In the genomic region with DNA sequence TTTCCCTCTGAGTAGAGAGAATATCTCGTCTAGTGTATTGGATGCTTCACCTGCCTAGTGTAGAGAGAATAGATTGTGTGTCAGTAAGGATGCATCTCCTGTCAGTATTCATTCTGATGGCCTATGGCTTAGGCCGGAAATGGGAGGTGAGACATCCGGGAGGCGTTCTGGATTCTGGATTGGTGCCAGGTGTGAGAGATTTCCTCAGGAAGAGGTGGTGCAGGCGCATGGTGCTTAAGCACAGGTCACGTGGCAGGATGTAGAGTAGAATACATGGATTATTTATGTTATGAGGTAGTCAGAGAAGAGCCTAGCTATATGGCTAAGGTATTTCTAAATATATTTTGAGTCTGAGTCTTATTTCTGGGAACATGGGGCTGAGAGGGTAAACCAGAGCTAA, we compare ENCODE assay signal across 14 mouse cellular contexts. TPM values are rescaled to one million over a fixed set of nuclear protein-coding genes. Genes with fewer than 3 reads are reported as not detected.
DNase-seq lines count a peak whose midpoint lies in the region; ATAC-seq and TF ChIP-seq lines count a peak whose summit lies in the region.
"Had no signal": no experiment of that assay in that cellular context is flagged by ENCODE, and none has a peak within 500 bp of the region (broad histone marks: within the 10 kb centered on the region; RNA-seq: fewer than 3 reads in every experiment).

No protein-coding gene starts in this region.

- H3K27ac ChIP-seq in embryonic facial prominence, embryonic 14.5 days (replicated peaks; ENCODE audit: low read depth, low read length) = no peak overlapping the region
- H3K27ac ChIP-seq in embryonic facial prominence, embryonic 10.5 days (replicated peaks) = no peak overlapping the region
- no peak overlapping the region for H3K27ac ChIP-seq in lung, embryonic 14.5 days (ENCODE audit: low read depth)
- H3K27ac ChIP-seq in hindbrain, embryonic 14.5 days = no peak overlapping the region
- no peak overlapping the region for H3K27ac ChIP-seq in liver, embryonic 12.5 days
- H3K27ac ChIP-seq: neural tube, embryonic 13.5 days had no signal

- H3K4me3 ChIP-seq in embryonic facial prominence, embryonic 14.5 days (ENCODE audit: low read depth, low read length) = no peak overlapping the region
- H3K4me3 ChIP-seq in embryonic facial prominence, embryonic 10.5 days = no peak overlapping the region
- H3K4me3 ChIP-seq in lung, embryonic 14.5 days (ENCODE audit: low read depth, low read length) = no peak overlapping the region
- no peak overlapping the region for H3K4me3 ChIP-seq in hindbrain, embryonic 14.5 days (replicated peaks; ENCODE audit: low read length)
- H3K4me3 ChIP-seq in liver, embryonic 12.5 days = no peak overlapping the region
- H3K4me3 ChIP-seq: erythroblast, embryonic 14.5 days; neural tube, embryonic 13.5 days had no signal

- H3K9ac ChIP-seq in embryonic facial prominence, embryonic 14.5 days (ENCODE audit: low read depth, low read length) = no peak overlapping the region
- no peak overlapping the region for H3K9ac ChIP-seq in lung, embryonic 14.5 days
- H3K9ac ChIP-seq in hindbrain, embryonic 14.5 days = no peak overlapping the region
- H3K9ac ChIP-seq in liver, embryonic 12.5 days = no peak overlapping the region
- H3K9ac ChIP-seq: forebrain, postnatal 0 days; neural tube, embryonic 13.5 days had no signal

- 68% methylated on average over 6 of the region's 6 CpGs for WGBS in embryonic facial prominence, embryonic 14.5 days
- WGBS in embryonic facial prominence, embryonic 10.5 days = 88% methylated on average over 6 of the region's 6 CpGs
- WGBS in lung, embryonic 14.5 days = 40% methylated on average over 6 of the region's 6 CpGs
- WGBS in hindbrain, embryonic 14.5 days = 86% methylated on average over 6 of the region's 6 CpGs
- 74% methylated on average over 6 of the region's 6 CpGs for WGBS in liver, embryonic 12.5 days (ENCODE audit: insufficient replicate concordance)

- H3K9me3 ChIP-seq in embryonic facial prominence, embryonic 14.5 days (ENCODE audit: control insufficient read depth, low read length) = peaks cover 20% of the 10 kb centered on the region
- H3K9me3 ChIP-seq in embryonic facial prominence, embryonic 10.5 days = peaks cover 8% of the 10 kb centered on the region; the same call in 1 of the 2 replicates
- H3K9me3 ChIP-seq in lung, embryonic 14.5 days (ENCODE audit: low read depth, low read length) = peaks cover 6% of the 10 kb centered on the region; the same call in 1 of the 2 replicates
- H3K9me3 ChIP-seq in hindbrain, embryonic 14.5 days (ENCODE audit: control insufficient read depth, low read length) = peaks cover 10% of the 10 kb centered on the region; the same call in 1 of the 2 replicates
- no peaks in the 10 kb centered on the region for H3K9me3 ChIP-seq in liver, embryonic 12.5 days (replicated peaks)

- peak; percentile 29 for DNase-seq in embryonic facial prominence, embryonic 14.5 days (ENCODE audit: low spot score)
- DNase-seq in embryonic facial prominence, embryonic 10.5 days (ENCODE audit: low spot score) = no peak
- DNase-seq in adrenal gland, postnatal 36 days = peak; percentile 22 to 28
- DNase-seq in heart, adult 8-10 months (ENCODE audit: low spot score) = peak; percentile 19
- DNase-seq in lung, embryonic 14.5 days = peak; percentile 74
- no peak for DNase-seq in hindbrain, embryonic 14.5 days (ENCODE audit: low spot score)
- DNase-seq: embryo, embryonic 11 days; forebrain, postnatal 0 days; gastrocnemius, postnatal 14 days had no signal

- no peaks in the 10 kb centered on the region for H3K27me3 ChIP-seq in embryonic facial prominence, embryonic 14.5 days (replicated peaks; ENCODE audit: control insufficient read depth, insufficient read depth, low read length)
- no peaks in the 10 kb centered on the region for H3K27me3 ChIP-seq in embryonic facial prominence, embryonic 10.5 days (replicated peaks; ENCODE audit: low read depth, poor library complexity, severe bottlenecking)
- H3K27me3 ChIP-seq in lung, embryonic 14.5 days (ENCODE audit: insufficient read depth, low read length) = no peaks in the 10 kb centered on the region
- no peaks in the 10 kb centered on the region for H3K27me3 ChIP-seq in hindbrain, embryonic 14.5 days (ENCODE audit: control insufficient read depth, insufficient read depth, low read length)
- H3K27me3 ChIP-seq in liver, embryonic 12.5 days (replicated peaks) = no peaks in the 10 kb centered on the region
- H3K27me3 ChIP-seq: CH12.LX; neural tube, embryonic 13.5 days had no signal

- peaks cover 59% of the 10 kb centered on the region for H3K36me3 ChIP-seq in embryonic facial prominence, embryonic 14.5 days (ENCODE audit: control insufficient read depth, insufficient read depth, low read length)
- peaks cover 75% of the 10 kb centered on the region for H3K36me3 ChIP-seq in embryonic facial prominence, embryonic 10.5 days (replicated peaks)
- H3K36me3 ChIP-seq in lung, embryonic 14.5 days (ENCODE audit: insufficient read depth) = peaks cover 49% of the 10 kb centered on the region
- H3K36me3 ChIP-seq in hindbrain, embryonic 14.5 days (replicated peaks; ENCODE audit: control insufficient read depth, insufficient read depth) = peaks cover 4% of the 10 kb centered on the region
- peaks cover 68% of the 10 kb centered on the region for H3K36me3 ChIP-seq in liver, embryonic 12.5 days

- no peak overlapping the region for H3K4me2 ChIP-seq in embryonic facial prominence, embryonic 14.5 days (ENCODE audit: low read depth, low read length)
- H3K4me2 ChIP-seq in lung, embryonic 14.5 days = no peak overlapping the region
- no peak overlapping the region for H3K4me2 ChIP-seq in hindbrain, embryonic 14.5 days (replicated peaks)
- no peak overlapping the region for H3K4me2 ChIP-seq in liver, embryonic 12.5 days
- H3K4me2 ChIP-seq: neural tube, embryonic 13.5 days had no signal

- H3K4me1 ChIP-seq in embryonic facial prominence, embryonic 14.5 days (ENCODE audit: control insufficient read depth, insufficient read depth, low read length) = 0 out of 2 replicates have a peak, but pooled peaks cover under 1% of the 10 kb centered on the region
- peaks cover 14% of the 10 kb centered on the region for H3K4me1 ChIP-seq in embryonic facial prominence, embryonic 10.5 days
- H3K4me1 ChIP-seq in lung, embryonic 14.5 days (ENCODE audit: insufficient read depth) = no peaks in the 10 kb centered on the region
- peaks cover 7% of the 10 kb centered on the region for H3K4me1 ChIP-seq in hindbrain, embryonic 14.5 days (replicated peaks; ENCODE audit: control insufficient read depth, insufficient read depth, low read length)
- peaks cover 15% of the 10 kb centered on the region for H3K4me1 ChIP-seq in liver, embryonic 12.5 days

- no peak for ATAC-seq in embryonic facial prominence, embryonic 14.5 days (ENCODE audit: low read depth)
- no peak for ATAC-seq in lung, embryonic 14.5 days (ENCODE audit: insufficient read depth)
- no peak for ATAC-seq in hindbrain, embryonic 14.5 days (ENCODE audit: low FRiP score)
- no peak for ATAC-seq in liver, embryonic 12.5 days
- ATAC-seq: activated CD4-positive, CD25-positive, alpha-beta regulatory T cell, adult 4 months; forebrain, postnatal 0 days had no signal

- no peak for TF ChIP-seq CTCF in lung, embryonic 14.5 days (IDR thresholded peaks at IDR 0.05; ENCODE audit: low read depth)

RNA-seq across cellular contexts. Expression of a gene that starts 15.7 kb away (rescaled TPM):
- 28.2 and 30.4 TPM in 2 replicates for polyA plus RNA-seq in embryonic facial prominence, embryonic 14.5 days (2014; fragmentation: Nextera tagmentation; extraction: Ambion mirVana)
- 57.0 and 58.7 TPM in 2 replicates for polyA plus RNA-seq in embryonic facial prominence, embryonic 10.5 days (2016; fragmentation: Nextera tagmentation; extraction: Ambion mirVana)
- 1 to 10 TPM; 3.7 to 4.6 TPM for total RNA-seq in adrenal gland, postnatal 36 days (2021)
- 1 to 10 TPM in 2 of 4 experiments, under 1 TPM in 2; 0.65 to 1.4 (median 1.1) TPM for total RNA-seq in heart, adult 8-10 months (2022)
- polyA plus RNA-seq in lung, embryonic 14.5 days (2014; fragmentation: Nextera tagmentation; extraction: Ambion mirVana) = 34.9 and 38.2 TPM in 2 replicates
- 11.8 and 12.3 TPM in 2 replicates for polyA plus RNA-seq in hindbrain, embryonic 14.5 days (2014; fragmentation: Nextera tagmentation; extraction: Ambion mirVana)
- polyA plus RNA-seq in liver, embryonic 12.5 days (2016; fragmentation: Nextera tagmentation; extraction: Ambion mirVana) = 16.8 and 18.3 TPM in 2 replicates
- polyA plus RNA-seq: erythroblast, embryonic 14.5 days had no signal

Comparison
In these comparisons a context has a peak if more than half of its experiments do, and no peak if none do; other contexts are left out.
1. DNase-seq: peak in embryonic facial prominence, embryonic 14.5 days (single experiment), adrenal gland, postnatal 36 days (2 of 2), heart, adult 8-10 months (single experiment) and lung, embryonic 14.5 days (single experiment); none in embryonic facial prominence, embryonic 10.5 days (single experiment) and hindbrain, embryonic 14.5 days (single experiment).